Comparison of ENCODE assay signal across 24 mouse cellular contexts in genomic region chr9:47779291-47779690, GRCm38 (mm10).
DNase-seq lines count a peak whose midpoint lies in the region; ATAC-seq lines count a peak whose summit lies in the region.
"Had no signal": no experiment of that assay in that cellular context is flagged by ENCODE, and none has a peak within 500 bp of the region (broad histone marks: within the 10 kb centered on the region; RNA-seq: fewer than 3 reads in every experiment).

No protein-coding gene starts in this region.

- H3K27me3 ChIP-seq in forebrain, embryonic 13.5 days: no peaks in the 10 kb centered on the region
- no peaks in the 10 kb centered on the region; the same call in 1 of the 2 replicates for H3K27me3 ChIP-seq in forebrain, embryonic 12.5 days
- H3K27me3 ChIP-seq in heart, embryonic 10.5 days (ENCODE audit: insufficient read depth, poor library complexity, severe bottlenecking): no peaks in the 10 kb centered on the region
- H3K27me3 ChIP-seq in heart, embryonic 12.5 days (replicated peaks): no peaks in the 10 kb centered on the region
- H3K27me3 ChIP-seq: heart, embryonic 13.5 days; Patski had no signal

- H3K27ac ChIP-seq in forebrain, embryonic 13.5 days: no peak overlapping the region
- H3K27ac ChIP-seq in forebrain, embryonic 12.5 days: no peak overlapping the region
- no peak overlapping the region for H3K27ac ChIP-seq in heart, embryonic 10.5 days
- no peak overlapping the region for H3K27ac ChIP-seq in heart, embryonic 12.5 days (ENCODE audit: poor library complexity, severe bottlenecking)
- H3K27ac ChIP-seq: heart, embryonic 13.5 days; hindbrain, embryonic 14.5 days; hindbrain, postnatal 0 days had no signal

- H3K4me1 ChIP-seq in forebrain, embryonic 13.5 days: peaks cover 53% of the 10 kb centered on the region
- H3K4me1 ChIP-seq in forebrain, embryonic 12.5 days: peaks cover 22% of the 10 kb centered on the region
- H3K4me1 ChIP-seq in heart, embryonic 10.5 days: peaks cover 41% of the 10 kb centered on the region
- H3K4me1 ChIP-seq in heart, embryonic 12.5 days (replicated peaks): peaks cover 28% of the 10 kb centered on the region

- ATAC-seq in forebrain, embryonic 13.5 days: no peak
- ATAC-seq in forebrain, embryonic 12.5 days (ENCODE audit: low FRiP score): no peak
- no peak for ATAC-seq in heart, embryonic 12.5 days (ENCODE audit: insufficient number of reproducible peaks, low FRiP score)
- ATAC-seq in megakaryocyte-erythroid progenitor cell, adult 5-6 weeks (replicated peaks; ENCODE audit: low FRiP score, low TSS enrichment, poor library complexity, severe bottlenecking): no peak
- ATAC-seq: forebrain, embryonic 16.5 days; hindbrain, postnatal 0 days; inflammation-experienced regulatory T-cells, adult 6 months; intestine, embryonic 16.5 days; Patski had no signal

- no peaks in the 10 kb centered on the region for H3K36me3 ChIP-seq in forebrain, embryonic 13.5 days (ENCODE audit: poor library complexity, severe bottlenecking)
- H3K36me3 ChIP-seq in forebrain, embryonic 12.5 days (replicated peaks): no peaks in the 10 kb centered on the region
- no peaks in the 10 kb centered on the region for H3K36me3 ChIP-seq in heart, embryonic 10.5 days
- no peaks in the 10 kb centered on the region for H3K36me3 ChIP-seq in heart, embryonic 12.5 days
- H3K36me3 ChIP-seq: heart, embryonic 13.5 days had no signal

- H3K9me3 ChIP-seq in forebrain, embryonic 13.5 days (replicated peaks): no peaks in the 10 kb centered on the region
- H3K9me3 ChIP-seq in forebrain, embryonic 12.5 days: no peaks in the 10 kb centered on the region
- no peaks in the 10 kb centered on the region for H3K9me3 ChIP-seq in heart, embryonic 10.5 days
- H3K9me3 ChIP-seq in heart, embryonic 12.5 days (replicated peaks): no peaks in the 10 kb centered on the region
- H3K9me3 ChIP-seq: heart, embryonic 13.5 days had no signal

- no peak overlapping the region for H3K9ac ChIP-seq in forebrain, embryonic 13.5 days
- no peak overlapping the region for H3K9ac ChIP-seq in forebrain, embryonic 12.5 days
- H3K9ac ChIP-seq in heart, embryonic 12.5 days: no peak overlapping the region
- H3K9ac ChIP-seq: heart, embryonic 13.5 days; hindbrain, embryonic 14.5 days had no signal

- H3K4me2 ChIP-seq in forebrain, embryonic 13.5 days: 0 out of 2 replicates have a peak overlapping the region, but pooled peaks have one; percentile 1
- H3K4me2 ChIP-seq in forebrain, embryonic 12.5 days: no peak overlapping the region
- no peak overlapping the region for H3K4me2 ChIP-seq in heart, embryonic 12.5 days
- H3K4me2 ChIP-seq: hindbrain, embryonic 14.5 days had no signal

- peak; percentile 19 for DNase-seq in heart, embryonic 10.5 days (ENCODE audit: low spot score)
- peak; percentile 53 for DNase-seq in retina, adult 2 months (ENCODE audit: low read depth, low spot score)
- no peak for DNase-seq in retina, embryonic 14.5 days (ENCODE audit: low spot score)
- no peak for DNase-seq in gastrocnemius, adult 8-10 months (ENCODE audit: low spot score in 2 of 2)
- DNase-seq: adrenal gland, adult 2 months; adrenal gland, postnatal 14 days; cerebellum, adult 18-20 months; cerebellum, adult 9-10 months; cerebellum, postnatal 14 days; gastrocnemius, postnatal 14 days; heart, adult 11 months; heart, postnatal 14 days; heart, postnatal 4 days had no signal

- no peak overlapping the region for H3K4me3 ChIP-seq in forebrain, embryonic 13.5 days
- H3K4me3 ChIP-seq in forebrain, embryonic 12.5 days (replicated peaks): no peak overlapping the region
- H3K4me3 ChIP-seq in heart, embryonic 10.5 days: no peak overlapping the region
- H3K4me3 ChIP-seq in heart, embryonic 12.5 days: no peak overlapping the region
- H3K4me3 ChIP-seq: heart, embryonic 13.5 days had no signal

- 15% methylated on average over 6 of the region's 6 CpGs for WGBS in forebrain, embryonic 13.5 days
- 28% methylated on average over 6 of the region's 6 CpGs for WGBS in forebrain, embryonic 12.5 days
- WGBS in heart, embryonic 10.5 days: 57% methylated on average over 6 of the region's 6 CpGs
- 60% methylated on average over 6 of the region's 6 CpGs for WGBS in heart, embryonic 12.5 days

Comparison
In these comparisons a context has a peak if more than half of its experiments do, and no peak if none do; other contexts are left out.
1. DNase-seq: peak in heart, embryonic 10.5 days (single experiment) and retina, adult 2 months (single experiment); none in retina, embryonic 14.5 days (single experiment) and gastrocnemius, adult 8-10 months (0 of 2).